Mouse (Mus musculus): Measurements from ENCODE around the gene AC124502.3.
"Not testable (repeated sequence)": the region's sequence is repeated elsewhere in the genome, so short reads cannot be mapped to it uniquely, and the experiment has no call there.

Gene AC124502.3

GRCm38 (mm10) chr19:5083961-5084833 is 45.5 kb downstream of the AC124502.3 start:
- no peak for DNase-seq (ENCODE audit: low read depth, low spot score)

DNA sequence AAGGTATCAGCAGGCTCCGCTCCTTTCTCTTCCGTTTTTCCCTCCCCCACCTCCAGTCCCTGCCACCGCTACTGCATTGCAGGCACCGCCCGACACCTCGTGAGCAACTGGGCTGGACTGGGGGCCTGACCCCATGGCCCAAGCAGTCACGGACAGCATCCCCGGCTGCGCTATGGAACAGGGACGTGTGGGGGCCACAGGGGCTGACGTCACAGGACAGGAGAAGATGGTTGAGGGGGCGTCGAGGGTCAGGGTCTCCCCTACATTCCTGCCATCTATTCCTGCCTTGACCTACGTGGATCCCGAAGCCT is 46.1 kb downstream of the AC124502.3 start:
- no peak for DNase-seq (ENCODE audit: low read depth, low spot score)

DNA sequence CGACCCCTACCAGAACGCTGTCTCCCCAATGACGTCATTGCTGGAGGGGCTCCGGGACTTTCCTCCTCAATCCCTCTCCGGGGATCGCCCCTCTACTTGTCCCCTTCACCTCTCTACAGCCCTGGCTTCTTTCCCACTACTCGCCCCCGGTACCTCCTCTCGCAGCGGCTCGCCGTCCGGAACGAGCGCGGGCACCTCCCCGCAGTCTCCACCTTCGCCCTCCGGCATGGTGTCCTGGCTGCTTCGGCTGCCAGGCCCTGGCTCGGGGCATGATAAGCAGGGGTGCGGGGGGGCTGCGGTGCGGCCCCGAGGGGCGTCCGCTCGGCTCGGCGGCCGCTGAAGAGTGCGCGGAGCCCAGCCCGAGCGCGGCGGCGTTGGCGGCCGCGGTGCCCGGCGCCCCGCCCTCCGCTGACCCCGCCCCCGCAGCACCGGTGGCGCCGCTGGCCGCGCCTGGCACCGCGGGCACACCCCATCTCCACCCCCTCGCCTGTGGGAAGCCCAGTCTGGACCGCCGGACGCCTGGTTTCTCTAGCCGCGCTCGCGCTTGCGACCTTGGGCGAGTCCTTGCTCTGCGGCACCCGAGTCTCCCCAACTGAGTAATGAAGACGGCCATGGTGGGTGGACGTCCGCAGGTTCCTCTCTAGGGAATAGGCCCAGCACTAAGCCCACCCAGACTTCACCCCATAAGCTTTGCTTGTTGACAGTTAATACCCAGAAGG is 46.6 kb downstream of the AC124502.3 start, which contains the start of gene Tmem151a:
Gene Tmem151a, minus strand, starts transcription at position 387 of the 719 bp plus-strand sequence.
- DNase-seq (ENCODE audit: low read depth, low spot score) = no peak

DNA sequence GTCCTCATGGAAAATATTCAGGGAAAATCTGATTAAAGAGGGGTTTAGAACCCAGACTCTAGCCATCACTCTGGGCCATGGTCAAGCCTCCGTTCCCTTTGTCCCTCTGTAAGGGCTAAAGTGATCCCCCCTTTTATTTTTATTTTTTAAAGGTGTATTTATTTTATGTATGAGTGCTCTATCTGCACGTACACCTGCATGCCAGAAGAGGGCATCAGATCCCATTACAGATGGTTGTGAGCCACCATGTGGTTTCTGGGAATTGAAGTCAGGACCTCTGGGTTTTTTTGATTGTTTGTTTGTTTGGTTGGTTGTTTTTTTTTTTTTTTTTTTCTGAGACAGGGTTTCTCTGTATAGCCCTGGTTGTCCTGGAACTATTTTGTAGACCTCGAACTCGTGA is 47.8 kb downstream of the AC124502.3 start:
- DNase-seq (ENCODE audit: low read depth, low spot score) = not testable (repeated sequence)

DNA sequence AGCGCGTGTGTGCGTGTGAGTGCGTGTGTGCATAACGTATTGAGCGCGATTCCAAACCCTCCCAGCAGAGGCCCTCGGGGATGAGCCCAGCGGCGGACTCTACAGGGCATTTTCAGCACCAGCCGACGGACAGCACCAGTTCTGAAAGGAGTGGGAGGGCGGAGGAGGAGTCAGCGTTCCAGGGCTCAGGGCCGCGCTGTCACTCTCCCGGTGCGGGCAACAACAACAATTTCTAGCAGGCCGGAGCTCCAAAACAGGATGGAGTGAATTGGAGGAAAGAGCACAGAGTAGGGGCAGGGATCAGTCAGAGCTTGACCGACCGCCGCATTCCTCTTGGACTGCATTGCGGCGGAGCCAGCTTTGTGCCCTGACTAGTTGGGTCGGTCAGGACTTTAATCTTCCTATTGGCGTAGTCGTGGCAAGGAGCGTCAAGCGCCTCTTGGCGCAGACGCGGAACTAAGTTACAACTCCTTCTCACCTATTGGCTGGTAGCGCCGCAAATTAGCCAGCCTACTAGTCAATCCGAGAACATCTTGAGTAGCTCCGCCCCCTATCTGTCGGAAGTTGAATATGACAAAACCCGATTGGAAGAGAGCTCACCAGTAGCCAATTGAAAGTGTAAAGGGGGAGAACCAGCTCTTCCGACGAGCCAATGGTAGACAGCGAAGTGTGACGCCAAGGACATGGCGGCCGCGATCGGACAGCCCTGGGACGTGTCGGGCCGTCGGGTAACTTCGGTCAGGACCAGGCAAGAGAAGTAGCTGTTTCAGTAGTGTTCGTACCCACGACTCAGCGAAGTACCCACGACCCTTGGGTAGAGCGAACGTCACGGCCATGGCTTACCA is 49.4 kb downstream of the AC124502.3 start, which contains the start of gene Yif1a:
Gene Yif1a, plus strand, starts transcription at position 655 of the 845 bp plus-strand sequence.
- peak; percentile 100 for DNase-seq (ENCODE audit: low read depth, low spot score)

- no peak for DNase-seq (ENCODE audit: low read depth, low spot score)
These were observed 50.6 kb downstream of the AC124502.3 start for GRCm38 (mm10) chr19:5089324-5089723.

GRCm38 (mm10) chr19:5092083-5092482 is 53.4 kb downstream of the AC124502.3 start:
- no peak for DNase-seq (ENCODE audit: low read depth, low spot score)

DNA sequence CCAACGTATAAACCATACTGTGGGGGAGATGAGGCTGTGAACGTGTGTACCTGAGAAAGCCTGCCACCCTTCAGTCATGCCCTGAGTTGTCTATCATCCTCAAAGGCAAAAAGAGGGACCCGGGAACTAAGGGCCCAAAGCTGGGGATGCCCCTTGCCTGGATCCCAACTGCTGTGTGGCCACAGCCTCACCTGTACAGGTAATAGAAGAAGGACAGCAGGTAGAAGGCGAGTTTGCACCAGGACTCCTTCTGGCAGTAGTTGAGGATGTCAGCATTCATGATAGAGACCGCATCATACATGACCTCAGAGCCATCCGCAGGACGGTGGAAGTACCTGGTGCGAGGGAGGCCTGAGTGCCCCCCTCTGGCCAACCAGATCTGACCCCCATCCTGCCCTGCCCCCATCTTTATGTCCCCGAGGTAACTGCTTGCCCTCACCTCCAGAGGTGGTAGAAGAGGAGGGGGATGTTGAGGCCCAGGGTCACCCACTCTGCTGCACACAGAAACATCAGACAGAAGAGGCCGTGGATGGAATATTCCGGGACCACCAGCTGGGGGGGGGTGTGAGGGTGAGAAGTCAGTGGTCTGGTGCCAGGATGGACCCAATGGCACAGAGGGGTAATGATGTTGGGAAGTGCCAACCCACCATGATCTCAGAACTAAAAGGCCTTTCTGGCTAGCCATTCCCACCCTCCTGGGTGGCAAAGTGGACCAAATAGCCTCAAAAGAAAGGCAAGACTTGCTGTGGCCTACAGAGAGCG is 55.0 kb downstream of the AC124502.3 start:
- no peak for DNase-seq (ENCODE audit: low read depth, low spot score)

DNA sequence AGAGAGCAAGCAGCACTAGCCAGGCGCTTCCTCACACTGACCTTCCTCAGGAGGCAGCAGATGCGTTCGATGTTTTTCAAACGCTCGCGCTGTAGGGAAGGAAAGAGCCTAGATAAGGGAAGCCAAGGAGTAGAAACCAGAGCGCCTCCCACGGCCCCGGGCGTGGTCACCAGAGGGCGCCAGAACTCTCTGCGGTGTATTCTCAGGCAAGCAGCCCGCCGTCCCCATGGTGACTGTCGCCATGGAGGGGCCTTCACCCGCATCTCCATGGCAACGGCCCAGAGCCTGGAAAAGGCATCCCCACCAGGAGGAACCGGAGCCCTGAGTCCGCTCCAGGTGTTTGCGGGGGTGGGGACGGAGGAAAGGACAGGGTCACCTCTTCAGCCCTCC is 55.5 kb downstream of the AC124502.3 start:
- peak; percentile 95 for DNase-seq (ENCODE audit: low read depth, low spot score)

GRCm38 (mm10) chr19:5094746-5095417 is 56.2 kb downstream of the AC124502.3 start:
- no peak for DNase-seq (ENCODE audit: low read depth, low spot score)

GRCm38 (mm10) chr19:5095887-5096474 is 57.3 kb downstream of the AC124502.3 start:
- no peak for DNase-seq (ENCODE audit: low read depth, low spot score)

DNA sequence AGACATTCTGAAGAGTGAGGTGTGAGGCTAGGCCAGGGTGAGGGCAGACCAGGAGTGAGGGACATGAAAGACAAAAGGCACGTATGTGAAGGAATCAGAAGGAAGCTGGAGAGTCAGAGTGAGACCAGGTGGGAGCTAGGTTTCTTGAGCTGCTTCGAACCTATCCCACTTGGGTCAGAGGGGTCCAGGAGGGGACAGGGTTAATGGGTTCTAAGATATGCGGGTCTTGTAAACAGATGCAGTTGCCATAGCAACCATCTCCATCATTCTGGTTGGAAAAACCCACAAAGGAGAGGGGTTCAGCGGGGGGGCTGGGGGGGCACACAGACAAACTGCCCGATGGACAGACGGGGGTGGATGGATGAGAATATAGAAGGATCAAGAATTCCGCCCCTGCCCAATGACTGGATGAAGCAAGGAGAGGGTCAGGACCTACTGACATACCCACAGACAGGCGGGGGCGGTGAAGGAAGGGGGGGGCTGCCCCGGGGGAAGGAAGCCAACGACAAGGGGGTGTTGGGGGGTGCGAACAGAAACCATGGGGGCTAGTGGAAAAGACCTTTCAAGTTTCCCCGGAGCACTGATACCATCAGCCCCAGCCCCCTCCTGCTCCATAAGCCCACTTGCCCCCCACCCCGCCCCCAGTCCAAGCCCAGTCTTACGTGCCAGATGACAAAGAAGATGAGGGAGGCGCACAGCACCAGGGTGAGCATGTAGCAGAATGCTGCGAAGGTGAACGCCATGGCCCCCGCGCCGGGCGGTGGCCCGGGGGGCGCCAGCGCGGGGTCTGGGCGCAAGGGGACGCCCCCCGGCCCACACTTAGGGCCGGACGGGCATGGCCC is 59.1 kb downstream of the AC124502.3 start:
- no peak for DNase-seq (ENCODE audit: low read depth, low spot score)

DNA sequence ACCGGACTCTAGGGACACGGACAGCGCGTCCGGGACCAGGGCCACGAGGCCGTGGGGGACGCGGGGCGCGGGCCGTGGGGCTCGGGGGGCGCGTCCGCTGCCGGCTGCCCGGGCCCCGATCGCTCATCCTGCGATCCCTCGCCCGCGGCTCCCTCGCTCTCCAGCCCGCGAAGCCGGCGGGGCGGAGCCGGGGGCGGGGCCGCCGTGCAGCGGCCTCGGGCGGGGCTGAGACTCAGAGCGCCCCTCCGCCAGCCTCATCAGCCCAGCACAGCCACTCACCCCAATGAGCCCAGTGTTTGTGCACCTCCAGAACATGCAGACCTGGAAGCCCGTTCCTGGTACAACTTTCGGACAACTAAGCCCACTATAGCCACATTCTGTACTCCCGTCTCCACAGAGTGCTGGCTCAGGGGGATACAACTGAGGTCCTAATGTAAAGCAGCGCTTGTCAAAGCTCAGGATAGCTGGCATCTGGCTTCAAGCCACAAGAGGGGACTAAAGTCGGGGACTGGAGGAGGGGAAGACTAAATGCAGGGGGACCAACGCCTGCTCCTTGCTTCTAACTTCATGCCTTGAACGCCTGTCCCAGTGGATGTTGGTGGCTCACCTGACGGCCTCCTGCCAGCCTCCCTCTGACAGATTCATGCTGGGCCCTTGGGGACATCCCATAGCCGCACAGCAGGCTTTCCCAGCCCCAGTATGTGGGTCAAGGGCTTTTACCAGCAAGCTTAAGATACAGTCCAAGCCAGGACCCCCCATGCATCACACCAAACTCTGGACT is 59.9 kb downstream of the AC124502.3 start, which contains the start of gene Cnih2:
Gene Cnih2, minus strand, starts transcription at position 159 of the 781 bp plus-strand sequence.
- no peak for DNase-seq (ENCODE audit: low read depth, low spot score)
